Mouse (Mus musculus) adrenal gland, postnatal 14 days (tissue): ENCODE results near the gene Iqch. TPM values are rescaled to one million over a fixed set of nuclear protein-coding genes. Genes with fewer than 3 reads are reported as not detected.

Source experiments
- DNase-seq: peaks from one replicate; pipeline ENCODE4 v3.0.0; 2021; ENCODE audit warnings: mixed read lengths
- total RNA-seq: library from RNA; stranded (reverse); gene quantifications from 2 replicates; pipeline ENCODE4 v1.2.3, GENCODE M21; 2021

Iqch gene
- total RNA-seq, 1 experiment from 2014 or later, result 0.44 TPM

DNA sequence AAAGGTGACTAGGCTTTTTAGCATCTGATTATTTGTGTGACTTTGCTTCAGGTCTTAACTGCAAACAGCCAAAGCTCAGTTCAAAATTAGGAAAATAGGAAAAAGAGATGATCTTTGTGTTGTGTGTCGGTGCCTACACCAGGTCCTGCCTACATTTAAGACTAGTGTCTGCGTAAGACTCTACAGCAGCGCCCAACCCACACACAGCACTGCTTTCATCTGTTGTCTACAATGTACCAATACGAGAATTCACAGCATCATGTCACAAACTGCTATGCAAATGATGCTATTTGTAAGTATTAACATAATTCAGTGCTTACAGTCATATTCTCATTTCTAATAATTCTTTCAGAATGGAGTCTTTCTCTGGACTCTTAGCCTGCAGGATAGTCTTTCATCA, 108.5 kb downstream of the Iqch start:
- no peak for DNase-seq

DNA sequence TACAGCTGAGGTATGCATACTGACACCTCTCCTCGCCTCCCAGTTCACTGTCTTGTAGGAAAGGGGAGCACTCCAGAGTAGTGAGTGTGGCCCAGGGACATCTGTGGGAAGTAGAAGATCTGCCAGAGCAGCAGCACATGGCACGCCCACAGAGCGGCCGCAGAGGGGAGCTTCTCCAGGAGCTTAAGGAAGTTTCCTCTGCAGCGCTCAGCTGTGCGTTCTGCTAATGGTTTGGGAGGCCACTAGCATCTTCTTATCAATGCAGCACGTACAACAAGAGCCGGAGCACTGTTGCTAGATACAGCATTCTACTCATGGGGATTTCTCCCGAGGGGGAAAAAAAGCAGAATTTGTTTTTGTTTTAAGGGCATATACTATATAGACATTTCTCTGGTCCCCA, 110.0 kb downstream of the Iqch start:
- no peak for DNase-seq

DNA sequence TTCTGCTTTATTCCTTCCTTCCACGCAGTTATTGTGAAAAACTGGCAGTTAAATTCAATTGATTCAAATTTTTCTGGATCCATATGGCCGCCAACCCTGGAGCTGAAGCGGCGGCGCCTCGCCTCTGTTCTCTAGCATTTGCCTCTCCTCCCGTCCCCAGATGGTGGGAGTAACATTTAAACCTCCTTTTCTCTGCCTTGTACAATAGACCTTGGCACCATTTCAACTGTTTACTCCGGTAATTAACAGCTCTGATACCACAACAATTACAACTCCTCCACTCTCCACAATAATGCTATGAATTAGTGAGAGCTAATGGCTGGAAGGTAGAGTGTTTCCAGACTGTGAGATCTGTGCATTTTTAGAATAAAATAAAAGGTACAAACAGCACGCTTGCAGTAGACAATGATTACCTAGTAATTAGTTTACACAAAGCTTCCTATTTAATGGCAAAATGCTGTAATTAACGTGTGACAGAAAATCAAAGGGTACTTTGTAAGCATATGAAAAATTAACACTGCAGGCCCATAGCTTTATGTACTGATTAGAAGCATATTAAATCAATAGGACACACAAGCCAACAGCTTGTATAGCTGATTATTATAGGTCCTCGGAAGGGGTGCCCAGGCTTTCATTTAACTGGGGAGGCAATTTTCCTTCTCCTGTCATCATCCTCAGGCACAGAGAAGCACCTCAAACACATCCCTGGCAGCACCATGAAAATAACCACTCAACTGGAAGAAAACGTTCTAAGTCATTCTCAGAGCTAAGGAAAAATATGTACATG, 111.6 kb downstream of the Iqch start:
- DNase-seq, result no peak

GRCm38 (mm10) chr9:63489156-63489555, 113.1 kb downstream of the Iqch start:
- no peak for DNase-seq

DNA sequence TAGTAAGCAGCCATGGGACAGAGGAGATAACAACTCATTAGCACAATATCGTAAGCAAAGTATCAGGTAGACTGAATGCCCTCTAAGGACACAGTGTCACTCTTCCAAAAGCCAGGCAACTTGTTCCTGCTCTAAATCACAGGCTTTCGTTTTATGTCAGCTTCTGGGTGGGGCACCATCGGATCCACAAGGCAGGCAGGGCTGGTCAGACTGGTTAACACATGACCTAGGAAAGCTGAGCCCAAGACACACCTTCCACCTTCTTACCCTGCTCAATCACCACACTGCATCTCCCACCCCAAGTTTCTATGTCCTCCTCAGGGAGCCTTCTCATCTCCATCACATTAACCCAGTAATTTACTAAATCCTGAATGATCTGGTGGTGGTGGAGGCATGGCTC, 136.7 kb downstream of the Iqch start:
- DNase-seq, result no peak

- DNase-seq, result peak; percentile 86
Observed at GRCm38 (mm10) chr9:63462296-63462695, 140.0 kb downstream of the Iqch start.

DNA sequence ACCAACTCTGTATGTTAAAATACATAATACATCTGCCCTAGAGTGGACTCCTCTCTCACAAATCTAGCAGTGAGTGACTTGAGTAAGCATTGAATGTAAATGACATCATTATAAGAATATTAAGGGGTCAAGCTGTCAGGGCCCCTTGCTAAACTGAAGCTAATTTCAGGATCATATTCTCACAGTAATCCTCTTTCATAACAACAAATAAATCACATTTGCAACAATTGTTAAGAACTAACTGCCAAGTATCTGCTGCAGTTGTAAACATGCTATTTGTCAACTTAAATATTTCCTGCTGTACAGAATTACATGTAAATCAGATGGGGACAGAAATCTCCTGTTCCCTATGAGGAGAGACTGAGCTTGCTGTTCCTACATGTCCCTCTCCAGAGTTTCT, 145.9 kb downstream of the Iqch start:
- DNase-seq, result no peak

GRCm38 (mm10) chr9:63454341-63454740, 148.0 kb downstream of the Iqch start:
- DNase-seq, result no peak

DNA sequence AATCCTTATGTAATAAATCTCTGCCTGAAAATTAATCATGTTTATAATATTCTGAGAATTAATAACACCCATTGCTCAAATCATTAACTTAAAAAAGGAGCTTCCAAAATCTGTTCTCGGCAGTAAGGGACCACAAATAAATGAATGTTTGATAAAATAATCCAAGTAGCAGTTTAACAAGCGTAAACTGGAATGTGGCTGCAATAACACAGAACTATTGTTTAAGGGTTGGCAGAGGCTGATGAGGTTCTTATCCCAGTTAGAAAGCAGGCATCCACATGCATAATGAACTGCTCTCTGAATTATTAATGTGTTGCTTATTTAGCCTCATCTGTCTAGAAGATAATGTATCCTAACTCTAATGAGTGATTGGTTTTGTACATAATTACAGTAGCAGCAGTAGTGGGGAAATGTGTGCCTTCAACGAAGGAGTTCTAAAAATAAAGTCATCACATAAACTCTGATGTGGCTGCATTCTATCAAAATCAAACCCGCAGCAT, 151.7 kb downstream of the Iqch start:
- DNase-seq, result no peak

DNA sequence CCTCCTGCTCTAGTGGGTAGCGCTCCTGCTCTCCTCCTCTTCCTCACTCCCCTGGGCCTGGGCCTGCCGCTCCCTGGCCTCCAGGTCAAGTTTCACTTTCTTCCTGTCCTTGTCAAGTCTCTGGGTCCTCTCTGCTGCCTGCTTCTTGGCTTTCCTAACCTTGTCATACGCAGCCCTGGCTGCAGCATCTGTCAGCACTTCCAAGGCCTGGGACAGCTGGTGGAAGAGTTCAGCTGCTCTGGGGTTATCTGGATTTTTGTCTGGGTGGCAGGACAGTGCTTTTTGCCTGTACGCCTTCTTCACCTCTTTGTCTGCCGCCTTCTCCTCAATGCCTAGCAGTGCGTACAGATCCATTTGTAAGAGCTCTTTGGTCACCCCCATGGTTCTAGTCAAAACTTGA, 158.6 kb downstream of the Iqch start:
- DNase-seq, result no peak

- no peak for DNase-seq
Observed at GRCm38 (mm10) chr9:63430652-63431051, 171.6 kb downstream of the Iqch start.

DNA sequence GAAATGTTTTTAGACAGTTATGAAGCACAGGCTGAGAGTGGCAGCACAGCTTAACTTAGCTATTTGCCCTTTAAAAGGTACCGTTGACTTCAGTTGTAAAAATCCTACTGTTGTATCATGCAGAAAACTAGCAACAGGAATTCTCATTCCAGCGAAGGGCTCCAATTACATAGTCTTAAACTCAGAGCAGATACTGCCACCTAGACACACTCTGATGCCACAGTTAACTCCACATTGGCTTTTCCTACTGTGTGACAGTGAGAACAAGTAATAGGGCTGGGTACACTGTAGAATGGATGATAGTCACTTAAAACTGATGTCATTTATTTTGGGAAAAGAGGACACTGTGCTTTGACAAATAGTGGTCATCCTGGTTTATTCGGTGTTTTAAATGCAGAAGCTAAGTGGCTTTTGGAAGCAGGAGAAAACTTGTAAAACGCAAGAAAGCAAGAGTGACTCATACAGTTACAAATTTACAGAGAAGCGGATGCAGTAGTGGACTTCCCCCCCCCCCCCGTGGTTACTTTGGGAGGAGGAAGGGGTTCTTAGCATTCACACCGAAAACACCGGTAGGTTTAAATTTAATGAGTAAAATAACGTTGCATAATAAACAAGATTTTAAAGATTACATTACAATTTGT, 181.1 kb downstream of the Iqch start:
- no peak for DNase-seq

- DNase-seq, result no peak
Observed at GRCm38 (mm10) chr9:63420396-63420795, 181.9 kb downstream of the Iqch start.

GRCm38 (mm10) chr9:63400176-63400575, 202.1 kb downstream of the Iqch start:
- DNase-seq, result no peak

DNA sequence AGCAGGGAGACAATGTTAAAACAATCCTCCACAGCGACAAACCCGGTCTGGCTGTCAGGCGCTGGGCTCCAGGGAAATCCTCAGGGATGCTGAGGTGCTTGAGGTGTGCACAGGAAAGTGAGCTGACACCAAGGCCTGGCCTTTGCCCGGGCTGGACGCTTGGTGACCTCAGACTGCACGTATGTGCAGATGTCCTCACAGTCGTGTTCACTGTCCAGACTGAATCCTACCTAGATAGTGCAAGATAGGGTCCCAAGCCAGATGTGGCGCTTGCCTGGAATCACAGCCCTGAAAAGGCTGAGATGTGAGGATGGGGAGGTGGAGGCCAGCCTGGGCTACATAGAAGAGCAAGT, 202.9 kb downstream of the Iqch start:
- DNase-seq, result no peak

DNA sequence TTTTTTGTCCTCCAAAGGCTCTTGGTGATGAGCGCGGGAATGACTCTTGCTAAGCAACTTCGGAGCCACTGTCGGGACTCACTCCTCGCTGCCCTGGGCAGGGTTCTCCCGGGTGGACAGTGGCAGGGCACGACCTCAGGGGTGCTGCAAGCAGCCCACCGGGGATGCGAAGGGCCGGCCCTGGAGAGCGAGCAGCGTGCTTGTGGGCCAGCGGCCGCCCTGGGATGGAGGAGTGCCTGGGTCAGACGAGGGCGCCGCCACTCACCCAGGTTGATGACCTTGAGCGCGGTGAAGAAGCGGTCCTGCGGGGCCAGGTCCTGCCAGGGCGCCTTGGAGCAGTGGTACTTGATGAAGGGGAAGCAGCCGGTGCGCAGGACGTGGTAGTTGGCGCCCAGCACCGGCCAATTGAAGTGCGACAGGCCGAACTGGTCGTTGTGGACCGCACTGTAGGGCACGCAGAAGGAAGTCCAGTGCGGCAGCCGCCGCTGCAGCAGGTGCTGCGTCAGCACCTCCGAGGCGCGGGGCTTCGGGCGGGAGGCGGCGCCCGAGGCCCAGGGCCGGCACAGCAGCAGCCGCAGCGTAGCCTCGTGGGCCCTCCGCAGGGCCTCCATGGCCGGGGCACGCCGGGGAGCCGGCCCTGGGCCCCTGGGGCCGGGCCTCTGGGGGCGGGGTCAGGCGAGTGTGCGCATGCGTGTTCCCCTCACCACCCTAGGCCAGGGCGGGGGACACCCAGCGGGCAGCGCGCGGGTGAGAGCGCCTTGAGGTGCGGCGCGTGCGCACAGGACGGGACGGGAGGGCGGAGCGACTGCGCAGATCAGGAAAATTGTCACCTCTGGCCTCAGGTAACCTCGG, 203.5 kb downstream of the Iqch start, which contains the start of gene 2300009A05Rik:
TSS of gene 2300009A05Rik (minus strand) at position 636 of the 852 bp plus-strand sequence.
- DNase-seq, result peak; percentile 99

GRCm38 (mm10) chr9:63395612-63396011, 206.7 kb downstream of the Iqch start:
- no peak for DNase-seq

- no peak for DNase-seq
Observed at GRCm38 (mm10) chr9:63391307-63391706, 211.0 kb downstream of the Iqch start.

DNA sequence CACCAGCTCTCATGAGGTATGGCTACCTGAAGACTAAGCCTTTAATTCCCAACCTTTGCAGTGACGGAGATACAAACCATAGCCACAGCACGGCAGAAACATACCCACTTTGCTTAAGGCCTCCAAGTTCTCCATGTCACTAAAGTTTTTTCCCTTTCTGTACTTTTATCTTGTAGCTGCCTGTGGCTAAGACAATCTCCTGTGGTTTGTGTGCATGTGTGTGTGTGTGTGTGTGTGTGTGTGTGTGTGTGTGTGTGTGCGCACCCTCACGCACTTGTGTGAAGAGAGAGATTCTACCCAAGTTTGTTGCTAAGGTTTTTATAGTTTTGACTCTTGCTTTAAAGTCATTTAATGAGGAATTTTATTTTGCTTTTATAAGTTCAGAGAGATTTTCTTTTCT, 219.5 kb downstream of the Iqch start:
- no peak for DNase-seq

- no peak for DNase-seq
Observed at GRCm38 (mm10) chr9:63380326-63380725, 222.0 kb downstream of the Iqch start.

- no peak for DNase-seq
Observed at GRCm38 (mm10) chr9:63378174-63378573, 224.1 kb downstream of the Iqch start.

GRCm38 (mm10) chr9:63377270-63378142, 224.8 kb downstream of the Iqch start, which contains the start of gene Map2k5:
TSS of gene Map2k5 (minus strand) at chr9:63377902.
- DNase-seq, result peak; percentile 95
